Mouse (Mus musculus) embryonic fibroblast, embryonic 13.5 days (primary cell): ENCODE measurements around the gene Vps29. TPM values are rescaled to one million over a fixed set of nuclear protein-coding genes. Genes with fewer than 3 reads are reported as not detected.

Experiments used
- H3K27ac ChIP-seq: 2 replicates; pipeline ENCODE4 v1.5.1; 2012; ENCODE audit warnings: low read length, control low read depth, inconsistent platforms; ENCODE audit not compliant: insufficient read depth
- H3K4me1 ChIP-seq: 2 replicates; pipeline ENCODE4 v1.6.1; 2011; ENCODE audit warnings: low read length; ENCODE audit not compliant: control insufficient read depth, insufficient read depth
- H3K4me3 ChIP-seq: 2 replicates; pipeline ENCODE4 v1.5.1; 2011; ENCODE audit warnings: mild to moderate bottlenecking, control low read depth, low read length; ENCODE audit not compliant: insufficient read depth
- CTCF ChIP-seq: IDR thresholded peaks from 2 replicates; pipeline ENCODE4 v1.5.1; 2011; ENCODE audit warnings: mild to moderate bottlenecking, control low read depth, low read length, moderate library complexity, borderline replicate concordance; ENCODE audit not compliant: insufficient read depth
- POLR2A ChIP-seq: IDR thresholded peaks from 2 replicates; pipeline ENCODE4 v1.6.1; 2011; ENCODE audit warnings: low read depth, mild to moderate bottlenecking, control low read depth, low read length, moderate library complexity
- polyA plus RNA-seq: library from polyadenylated mRNA; stranded (reverse); fragments of >200 nt; gene quantifications from 2 replicates; pipeline ENCODE4 v1.2.4, GENCODE M21; 2011; ENCODE audit warnings: low read depth; ENCODE audit not compliant: missing spikeins, insufficient read length

The Vps29 gene
- polyA plus RNA-seq, result 138 and 165 TPM in 2 replicates

GRCm38 (mm10) chr5:122353807-122354491 is at the start of gene Vps29, which contains the start of gene Rad9b:
Gene Vps29, plus strand, starts transcription at chr5:122354369.
Gene Rad9b, minus strand, starts transcription at chr5:122354233.
- Histone ChIP-seq H3K4me3 (peak within 1 kb of the TSS; percentile 99), H3K27ac (peak within 1 kb of the TSS; percentile 33), H3K4me1 (no peaks in the 10 kb centered on the region)
- TF ChIP-seq CTCF, result no peak
- TF ChIP-seq POLR2A, result peak; percentile 85

GRCm38 (mm10) chr5:122304541-122304940 is 49.6 kb upstream of the Vps29 start:
- TF ChIP-seq CTCF (no peak), POLR2A (no peak)
- Histone ChIP-seq H3K4me3 (no peak overlapping the region), H3K4me1 (peaks cover 34% of the 10 kb centered on the region), H3K27ac (peak overlapping the region; percentile 86)

GRCm38 (mm10) chr5:122305472-122305871 is 48.7 kb upstream of the Vps29 start:
- peak overlapping the region; percentile 86 for H3K27ac ChIP-seq
- H3K4me3 ChIP-seq, result no peak overlapping the region
- peaks cover 32% of the 10 kb centered on the region for H3K4me1 ChIP-seq
- TF ChIP-seq CTCF (no peak), POLR2A (no peak)

- no peak overlapping the region for H3K27ac ChIP-seq
- peaks cover 37% of the 10 kb centered on the region for H3K4me1 ChIP-seq
- no peak overlapping the region for H3K4me3 ChIP-seq
- TF ChIP-seq POLR2A (no peak), CTCF (no peak)
These were observed 47.6 kb upstream of the Vps29 start for GRCm38 (mm10) chr5:122306536-122306935.

- Histone ChIP-seq H3K27ac (no peak overlapping the region), H3K4me3 (no peak overlapping the region), H3K4me1 (peaks cover 8% of the 10 kb centered on the region; the same call in 1 of the 2 replicates)
- TF ChIP-seq CTCF, result no peak
- TF ChIP-seq POLR2A, result no peak
These were observed 43.5 kb upstream of the Vps29 start for GRCm38 (mm10) chr5:122310699-122311098.

GRCm38 (mm10) chr5:122311692-122312091 is 42.5 kb upstream of the Vps29 start:
- Histone ChIP-seq H3K4me1 (peaks cover 8% of the 10 kb centered on the region; the same call in 1 of the 2 replicates), H3K4me3 (no peak overlapping the region), H3K27ac (no peak overlapping the region)
- no peak for TF ChIP-seq CTCF

- H3K4me1 ChIP-seq, result peaks cover 8% of the 10 kb centered on the region; the same call in 1 of the 2 replicates
- H3K27ac ChIP-seq, result no peak overlapping the region
- TF ChIP-seq POLR2A (no peak), CTCF (no peak)
- H3K4me3 ChIP-seq, result no peak overlapping the region
These were observed 41.8 kb upstream of the Vps29 start for GRCm38 (mm10) chr5:122312346-122312745.

- Histone ChIP-seq H3K4me1 (peaks cover 8% of the 10 kb centered on the region; the same call in 1 of the 2 replicates), H3K4me3 (no peak overlapping the region), H3K27ac (no peak overlapping the region)
- TF ChIP-seq CTCF (no peak), POLR2A (no peak)
These were observed 41.1 kb upstream of the Vps29 start for GRCm38 (mm10) chr5:122312942-122313684.

- Histone ChIP-seq H3K4me1 (peaks cover 13% of the 10 kb centered on the region; the same call in 1 of the 2 replicates), H3K4me3 (no peak overlapping the region), H3K27ac (no peak overlapping the region)
- TF ChIP-seq POLR2A (no peak), CTCF (peak; percentile 8; the same call in 1 of the 2 replicates)
These were observed 39.1 kb upstream of the Vps29 start for GRCm38 (mm10) chr5:122314966-122315667.
